Comparison of ENCODE assay signal across 11 mouse cellular contexts in the genomic region with DNA sequence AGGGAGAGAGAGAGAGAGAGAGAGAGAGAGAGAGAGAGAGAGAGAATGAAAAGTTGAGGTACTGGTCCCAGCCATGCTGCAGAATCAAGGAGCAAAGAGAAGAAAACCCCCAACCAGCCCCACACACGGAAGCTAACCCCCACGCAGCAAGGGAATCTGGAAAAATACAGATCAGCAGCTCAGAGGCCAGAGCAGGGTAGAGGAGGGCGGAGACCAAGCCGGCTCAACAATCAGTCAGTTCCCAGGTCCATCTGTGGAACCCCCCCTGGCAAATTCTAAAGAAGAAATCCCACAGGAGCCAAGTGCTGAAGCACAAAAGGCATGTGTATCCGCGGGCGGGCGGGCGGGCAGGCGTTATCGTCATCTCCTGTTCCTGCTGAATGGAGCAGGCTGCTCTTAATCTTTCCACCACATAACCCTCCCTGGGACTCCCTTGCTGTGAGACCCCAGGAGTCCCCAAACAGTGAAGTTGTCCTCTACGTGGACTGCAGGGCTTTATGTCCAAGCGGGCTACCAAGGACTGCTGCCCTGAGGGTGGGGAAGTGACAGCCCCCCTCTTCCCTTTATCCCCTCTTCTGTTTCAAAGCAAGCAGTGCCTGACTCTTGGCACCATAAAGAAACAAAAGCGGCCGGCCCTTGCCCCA.
DNase-seq lines count a peak whose midpoint lies in the region; ATAC-seq and TF ChIP-seq lines count a peak whose summit lies in the region.
"Had no signal": no experiment of that assay in that cellular context is flagged by ENCODE, and none has a peak within 500 bp of the region (broad histone marks: within the 10 kb centered on the region; RNA-seq: fewer than 3 reads in every experiment).

No protein-coding gene starts in this region.

- no peak overlapping the region for H3K4me3 ChIP-seq in embryonic facial prominence, embryonic 12.5 days
- no peak overlapping the region for H3K4me3 ChIP-seq in hindbrain, postnatal 0 days (ENCODE audit: low read length)
- H3K4me3 ChIP-seq in neural tube, embryonic 11.5 days (ENCODE audit: low read depth, low read length), result no peak overlapping the region

- H3K9me3 ChIP-seq in embryonic facial prominence, embryonic 12.5 days, result no peaks in the 10 kb centered on the region
- no peaks in the 10 kb centered on the region for H3K9me3 ChIP-seq in hindbrain, postnatal 0 days (ENCODE audit: low read length)
- no peaks in the 10 kb centered on the region for H3K9me3 ChIP-seq in neural tube, embryonic 11.5 days (ENCODE audit: control insufficient read depth, low read length)

- no peak overlapping the region for H3K27ac ChIP-seq in embryonic facial prominence, embryonic 12.5 days
- no peak overlapping the region for H3K27ac ChIP-seq in hindbrain, postnatal 0 days
- H3K27ac ChIP-seq in neural tube, embryonic 11.5 days (ENCODE audit: low read depth, low read length), result peak overlapping the region; percentile 4; the same call in 1 of the 2 replicates

- no peak for ATAC-seq in embryonic facial prominence, embryonic 12.5 days (ENCODE audit: insufficient number of reproducible peaks, insufficient read depth, low FRiP score, low TSS enrichment)
- ATAC-seq in hindbrain, postnatal 0 days, result 0 out of 2 replicates have a peak, but pooled peaks have one; percentile 4
- ATAC-seq in neural tube, embryonic 11.5 days (ENCODE audit: insufficient read depth, low FRiP score, low TSS enrichment), result no peak
- ATAC-seq: intestine, embryonic 16.5 days; lung, postnatal 0 days had no signal

- H3K9ac ChIP-seq in embryonic facial prominence, embryonic 12.5 days, result no peak overlapping the region
- H3K9ac ChIP-seq in hindbrain, postnatal 0 days (replicated peaks; ENCODE audit: low read length), result 0 out of 2 replicates have a peak overlapping the region, but pooled peaks have one; percentile 28
- peak overlapping the region; percentile 24; the same call in 1 of the 2 replicates for H3K9ac ChIP-seq in neural tube, embryonic 11.5 days (ENCODE audit: low read length)

- no peak for TF ChIP-seq CTCF in hindbrain, postnatal 0 days (IDR thresholded peaks at IDR 0.05; ENCODE audit: low read depth)

- DNase-seq in heart, postnatal 4 days, result peak; percentile 14
- DNase-seq in heart, postnatal 25 days (ENCODE audit: low spot score), result no peak
- no peak for DNase-seq in hindbrain, postnatal 0 days (ENCODE audit: low spot score)
- peak; percentile 51 for DNase-seq in neural tube, embryonic 11.5 days (ENCODE audit: low spot score)
- no peak for DNase-seq in urinary bladder, postnatal 25 days (ENCODE audit: low spot score)
- no peak for DNase-seq in adrenal gland, adult (ENCODE audit: inconsistent age in 2 of 2, low spot score in 1 of 2)
- DNase-seq in cerebellum, postnatal 14 days, result no peak
- DNase-seq: cerebellum, adult 9-11 months had no signal

- no peaks in the 10 kb centered on the region for H3K36me3 ChIP-seq in embryonic facial prominence, embryonic 12.5 days
- no peaks in the 10 kb centered on the region for H3K36me3 ChIP-seq in hindbrain, postnatal 0 days (ENCODE audit: insufficient read depth, low read length)
- no peaks in the 10 kb centered on the region for H3K36me3 ChIP-seq in neural tube, embryonic 11.5 days (ENCODE audit: control insufficient read depth, insufficient read depth, low read length)

- H3K4me1 ChIP-seq in embryonic facial prominence, embryonic 12.5 days, result peaks cover 9% of the 10 kb centered on the region; the same call in 1 of the 2 replicates
- no peaks in the 10 kb centered on the region for H3K4me1 ChIP-seq in hindbrain, postnatal 0 days (ENCODE audit: insufficient read depth, low read length)
- no peaks in the 10 kb centered on the region; the same call in 1 of the 2 replicates for H3K4me1 ChIP-seq in neural tube, embryonic 11.5 days (ENCODE audit: control insufficient read depth, insufficient read depth, low read length)

- peak overlapping the region; percentile 32 for H3K4me2 ChIP-seq in embryonic facial prominence, embryonic 12.5 days (replicated peaks)
- 0 out of 2 replicates have a peak overlapping the region, but pooled peaks have one; percentile 21 for H3K4me2 ChIP-seq in hindbrain, postnatal 0 days (ENCODE audit: low read depth, low read length)
- peak overlapping the region; percentile 12; the same call in 1 of the 2 replicates for H3K4me2 ChIP-seq in neural tube, embryonic 11.5 days (ENCODE audit: low read depth)

- H3K27me3 ChIP-seq in embryonic facial prominence, embryonic 12.5 days, result peaks cover 3% of the 10 kb centered on the region; the same call in 1 of the 2 replicates
- H3K27me3 ChIP-seq in hindbrain, postnatal 0 days (ENCODE audit: insufficient read depth, low read length), result no peaks in the 10 kb centered on the region
- no peaks in the 10 kb centered on the region for H3K27me3 ChIP-seq in neural tube, embryonic 11.5 days (ENCODE audit: control insufficient read depth, insufficient read depth, low read length)

- intact Hi-C loops in heart, postnatal 25 days (cut with DNase I), result no loop called here

- 2% methylated on average over 15 of the region's 15 CpGs for WGBS in embryonic facial prominence, embryonic 12.5 days
- WGBS in hindbrain, postnatal 0 days, result 6% methylated on average over 15 of the region's 15 CpGs
- WGBS in neural tube, embryonic 11.5 days, result 2% methylated on average over 15 of the region's 15 CpGs

Comparison
In these comparisons a context has a peak if more than half of its experiments do, and no peak if none do; other contexts are left out.
1. DNase-seq: peak in heart, postnatal 4 days (single experiment) and neural tube, embryonic 11.5 days (single experiment); none in heart, postnatal 25 days (single experiment), hindbrain, postnatal 0 days (single experiment), urinary bladder, postnatal 25 days (single experiment), adrenal gland, adult (0 of 2) and cerebellum, postnatal 14 days (0 of 2).
2. Peak in every context shown above with its lines, with median percentiles within 50 percentile points of each other: H3K4me2 ChIP-seq.